Mouse (Mus musculus) macrophage (primary cell): ENCODE data around the gene Epc2. TPM values are rescaled to one million over a fixed set of nuclear protein-coding genes. Genes with fewer than 3 reads are reported as not detected.
"Not testable (repeated sequence)": the region's sequence is repeated elsewhere in the genome, so short reads cannot be mapped to it uniquely, and the experiment has no call there.

Source experiments
- H3K27ac ChIP-seq: fragments of 350-480 bp; formaldehyde crosslinking; 2 replicates; pipeline ENCODE4 v1.9.0; 2021
- H3K36me3 ChIP-seq: fragments of 350-480 bp; formaldehyde crosslinking; 2 replicates; pipeline ENCODE4 v1.9.0; 2021; ENCODE audit errors: inconsistent target
- H3K4me3 ChIP-seq: fragments of 350-480 bp; formaldehyde crosslinking; 2 replicates; pipeline ENCODE4 v1.9.0; 2021; ENCODE audit errors: inconsistent target
- H3K79me2 ChIP-seq: fragments of 350-480 bp; formaldehyde crosslinking; 2 replicates; pipeline ENCODE4 v1.9.0; 2021; ENCODE audit errors: inconsistent target
- WGBS: methylation state at CpG from one replicate; pipeline ENCODE4 v1.1.7; 2026; ENCODE audit warnings: inconsistent platforms; ENCODE audit not compliant: missing documents; 5-methylcytosine and 5-hydroxymethylcytosine counted together
- polyA plus RNA-seq: library from polyadenylated mRNA; stranded (reverse); fragments of 250-400 nt; gene quantifications from 3 replicates; pipeline ENCODE4 v1.2.4, GENCODE M21; 2018; ENCODE audit warnings: inconsistent platforms

Gene Epc2
- polyA plus RNA-seq, 1 experiment from 2014 or later: 20.5 TPM

DNA sequence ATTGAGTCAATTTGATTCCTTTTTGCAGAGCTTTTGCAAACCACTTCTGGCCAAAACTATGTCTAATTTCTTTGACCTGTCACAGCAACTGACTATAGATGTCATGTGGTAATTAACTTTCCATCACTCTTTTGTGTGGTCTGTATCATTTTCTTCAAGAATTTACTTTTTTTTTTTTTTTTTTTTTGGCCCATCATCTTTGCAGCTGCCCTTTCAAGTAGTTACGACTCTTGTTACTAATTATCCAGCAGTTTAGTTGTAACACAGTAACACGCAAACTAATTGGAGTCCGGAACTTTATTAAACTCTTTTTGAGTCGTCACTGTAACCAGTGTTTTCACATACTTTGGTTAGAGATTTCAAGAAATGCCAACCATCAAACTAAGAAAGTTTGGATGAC lies 819 bp upstream of the Epc2 start:
- Histone ChIP-seq H3K4me3 (peak overlapping the region; percentile 20; the same call in 1 of the 2 replicates), H3K27ac (no peak overlapping the region), H3K79me2 (peaks cover 34% of the 10 kb centered on the region), H3K36me3 (no peaks in the 10 kb centered on the region)
- 0% methylated on average over 3 of the region's 4 CpGs for WGBS

DNA sequence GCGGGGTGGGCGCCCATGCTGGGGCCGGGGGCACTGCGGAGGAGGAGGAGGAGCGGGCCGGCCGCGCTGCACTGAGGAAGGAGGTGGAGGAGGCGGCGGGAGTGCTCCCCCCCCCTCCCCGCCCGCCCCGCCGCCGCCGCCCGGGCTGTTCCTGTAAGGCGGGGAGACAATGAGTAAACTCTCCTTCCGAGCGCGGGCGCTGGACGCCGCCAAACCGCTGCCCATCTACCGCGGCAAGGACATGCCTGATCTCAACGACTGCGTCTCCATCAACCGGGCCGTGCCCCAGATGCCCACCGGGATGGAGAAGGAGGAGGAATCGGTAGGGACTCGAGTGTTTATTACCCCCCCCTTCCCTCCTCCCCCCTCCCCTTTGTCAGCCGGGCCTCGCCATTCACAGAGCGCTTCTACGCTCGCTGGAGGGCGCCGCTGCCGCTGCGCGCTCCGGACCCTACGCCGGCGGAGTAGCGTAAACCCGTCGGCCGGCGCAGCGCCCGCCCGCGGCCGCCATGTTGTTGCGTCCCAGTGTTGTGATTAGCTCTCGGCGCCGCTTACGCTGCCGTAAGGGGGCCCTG lies 438 bp downstream of the Epc2 start:
- H3K4me3 ChIP-seq: peak overlapping the region; percentile 68
- no peaks in the 10 kb centered on the region for H3K36me3 ChIP-seq
- WGBS: under 1% methylated on average over 47 of the region's 64 CpGs

GRCm38 (mm10) chr2:49452451-49453081 lies 1.3 kb downstream of the Epc2 start:
- peak overlapping the region; percentile 68 for H3K4me3 ChIP-seq
- WGBS: under 1% methylated on average over 37 of the region's 37 CpGs
- H3K79me2 ChIP-seq: peaks cover 55% of the 10 kb centered on the region
- H3K36me3 ChIP-seq: no peaks in the 10 kb centered on the region
- 0 out of 2 replicates have a peak overlapping the region, but pooled peaks have one; percentile 10 for H3K27ac ChIP-seq

More for the DNA sequence above, 438 bp downstream of the Epc2 start:
- peak overlapping the region; percentile 74 for H3K27ac ChIP-seq
- H3K79me2 ChIP-seq: peaks cover 46% of the 10 kb centered on the region

- 100% methylated on average over 2 of the region's 2 CpGs for WGBS
- no peak overlapping the region for H3K4me3 ChIP-seq
- peaks cover 100% of the 10 kb centered on the region for H3K79me2 ChIP-seq
- no peaks in the 10 kb centered on the region for H3K36me3 ChIP-seq
- no peak overlapping the region for H3K27ac ChIP-seq
Observed at GRCm38 (mm10) chr2:49457797-49458196, 6.5 kb downstream of the Epc2 start.

- Histone ChIP-seq H3K36me3 (no peaks in the 10 kb centered on the region), H3K4me3 (no peak overlapping the region)
- 88% methylated on average over 3 of the region's 3 CpGs for WGBS
Observed at GRCm38 (mm10) chr2:49465672-49466222, 14.5 kb downstream of the Epc2 start.

DNA sequence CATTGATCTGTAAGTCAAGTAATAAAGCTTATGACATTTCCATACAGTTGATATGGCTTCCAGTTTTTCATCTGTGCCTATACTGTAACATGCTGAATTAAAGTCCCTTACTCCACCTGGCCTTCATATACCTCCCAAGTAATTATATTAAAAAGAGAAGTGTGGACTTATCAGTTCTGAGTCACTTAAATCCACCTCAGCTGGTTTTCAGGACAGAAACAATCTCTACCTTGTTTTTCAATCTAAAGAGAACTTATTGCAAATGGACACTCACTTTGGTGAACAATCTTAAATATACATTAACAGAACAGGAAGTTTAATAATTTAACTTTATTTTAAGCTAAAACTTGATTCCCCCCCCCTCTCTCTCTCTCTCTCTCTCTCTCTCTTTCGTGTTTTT lies 15.8 kb downstream of the Epc2 start:
- peaks cover 98% of the 10 kb centered on the region for H3K79me2 ChIP-seq
- no peak overlapping the region for H3K4me3 ChIP-seq
- H3K27ac ChIP-seq: no peak overlapping the region
- WGBS: 83% methylated on average over 1 of the region's 1 CpGs
- H3K36me3 ChIP-seq: no peaks in the 10 kb centered on the region

More at GRCm38 (mm10) chr2:49465672-49466222, 14.5 kb downstream of the Epc2 start:
- H3K27ac ChIP-seq: no peak overlapping the region
- peaks cover 98% of the 10 kb centered on the region for H3K79me2 ChIP-seq

DNA sequence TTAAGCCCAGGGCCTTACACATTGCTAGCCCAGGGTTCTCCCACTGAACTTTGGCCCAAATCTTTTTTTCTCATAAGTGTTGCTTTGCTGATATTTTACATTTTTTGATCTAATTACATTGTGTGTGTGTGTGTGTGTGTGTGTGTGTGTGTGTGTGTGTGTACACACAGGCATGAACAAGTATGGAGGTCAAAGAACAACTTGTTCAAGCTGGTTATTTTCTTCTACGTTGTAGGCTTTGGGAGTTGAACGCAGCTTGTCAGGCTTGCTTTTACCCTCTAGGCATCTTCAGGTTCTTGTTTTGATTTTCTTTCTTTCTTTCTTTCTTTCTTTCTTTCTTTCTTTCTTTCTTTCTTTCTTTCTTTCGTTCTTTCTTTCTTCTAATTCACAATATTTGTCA lies 19.9 kb downstream of the Epc2 start:
- no peak overlapping the region for H3K4me3 ChIP-seq
- peaks cover 88% of the 10 kb centered on the region for H3K79me2 ChIP-seq
- WGBS: 80% methylated on average over 3 of the region's 3 CpGs
- no peaks in the 10 kb centered on the region for H3K36me3 ChIP-seq
- H3K27ac ChIP-seq: no peak overlapping the region

DNA sequence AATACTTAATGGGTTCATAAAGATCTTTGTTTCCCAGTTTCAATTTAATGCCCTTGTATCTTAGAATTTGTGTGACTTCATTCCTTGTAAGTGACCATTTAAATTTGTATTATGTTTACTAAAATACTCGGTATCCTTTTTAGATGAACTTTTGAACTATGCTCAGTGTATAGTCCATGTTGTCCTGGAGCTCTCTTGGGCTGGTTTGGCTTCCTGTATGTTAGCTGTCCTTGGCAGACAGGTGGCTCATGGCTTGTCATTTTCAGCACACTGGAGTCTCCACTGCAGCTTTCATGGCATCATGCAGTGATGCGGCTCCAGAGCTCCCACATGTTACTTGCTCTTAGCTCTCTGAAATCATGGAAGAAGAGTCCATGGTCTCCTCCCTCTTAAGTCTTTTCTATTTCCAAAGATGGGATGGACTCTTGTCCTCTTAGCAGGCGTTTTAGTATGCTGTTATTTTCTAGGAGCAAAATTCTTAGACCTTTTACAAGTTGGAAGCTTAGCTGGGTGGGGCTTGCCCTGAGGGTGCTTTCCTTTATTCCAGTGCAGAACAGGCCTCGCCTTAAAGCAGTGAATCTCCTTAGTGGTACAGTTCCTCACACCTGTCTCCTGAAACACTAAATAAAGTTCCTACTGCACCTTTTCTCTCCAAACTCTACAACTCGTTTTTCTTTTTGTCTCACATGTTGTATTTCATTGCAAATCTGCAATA lies 20.5 kb downstream of the Epc2 start:
- H3K4me3 ChIP-seq: no peak overlapping the region
- no peak overlapping the region for H3K27ac ChIP-seq
- H3K79me2 ChIP-seq: peaks cover 82% of the 10 kb centered on the region

GRCm38 (mm10) chr2:49472443-49472842 lies 21.2 kb downstream of the Epc2 start:
- Histone ChIP-seq H3K27ac (no peak overlapping the region), H3K4me3 (no peak overlapping the region), H3K79me2 (peaks cover 76% of the 10 kb centered on the region), H3K36me3 (no peaks in the 10 kb centered on the region)
- 95% methylated on average over 6 of the region's 6 CpGs for WGBS

More for the DNA sequence above, 20.5 kb downstream of the Epc2 start:
- no peaks in the 10 kb centered on the region for H3K36me3 ChIP-seq
- WGBS: 94% methylated on average over 5 of the region's 5 CpGs

GRCm38 (mm10) chr2:49482146-49482545 lies 30.9 kb downstream of the Epc2 start:
- no peak overlapping the region for H3K27ac ChIP-seq
- no peaks in the 10 kb centered on the region for H3K36me3 ChIP-seq
- H3K4me3 ChIP-seq: no peak overlapping the region
- H3K79me2 ChIP-seq: peaks cover 59% of the 10 kb centered on the region

DNA sequence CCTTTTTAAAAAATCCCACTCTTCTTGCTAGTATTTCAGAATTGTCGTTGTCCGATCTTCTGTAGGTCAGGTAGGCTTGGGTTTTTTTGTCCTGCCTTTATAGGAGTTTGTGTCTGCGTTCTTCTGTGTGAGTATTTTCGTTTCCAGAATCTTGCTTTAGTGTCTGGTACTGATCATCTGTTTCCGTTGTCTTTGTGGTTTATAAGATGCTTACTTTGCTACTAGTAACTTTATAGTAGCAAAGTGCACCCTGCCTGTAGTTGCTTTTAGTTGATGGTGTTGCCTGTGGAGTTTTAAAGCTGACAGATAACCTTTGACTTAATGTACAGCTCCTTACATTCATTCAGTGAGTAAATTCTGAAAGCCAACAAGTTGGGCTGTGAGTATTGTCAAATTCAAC lies 32.1 kb downstream of the Epc2 start:
- WGBS: 97% methylated on average over 5 of the region's 5 CpGs
- no peaks in the 10 kb centered on the region for H3K36me3 ChIP-seq
- no peak overlapping the region for H3K4me3 ChIP-seq
- H3K27ac ChIP-seq: no peak overlapping the region
- peaks cover 72% of the 10 kb centered on the region for H3K79me2 ChIP-seq

GRCm38 (mm10) chr2:49501435-49501834 lies 50.1 kb downstream of the Epc2 start:
- Histone ChIP-seq H3K79me2 (peaks cover 100% of the 10 kb centered on the region), H3K27ac (no peak overlapping the region), H3K4me3 (no peak overlapping the region), H3K36me3 (no peaks in the 10 kb centered on the region)
- 86% methylated on average over 4 of the region's 4 CpGs for WGBS

GRCm38 (mm10) chr2:49503596-49503995 lies 52.3 kb downstream of the Epc2 start:
- H3K36me3 ChIP-seq: no peaks in the 10 kb centered on the region
- no peak overlapping the region for H3K27ac ChIP-seq
- WGBS: 50% methylated on average over 3 of the region's 3 CpGs

DNA sequence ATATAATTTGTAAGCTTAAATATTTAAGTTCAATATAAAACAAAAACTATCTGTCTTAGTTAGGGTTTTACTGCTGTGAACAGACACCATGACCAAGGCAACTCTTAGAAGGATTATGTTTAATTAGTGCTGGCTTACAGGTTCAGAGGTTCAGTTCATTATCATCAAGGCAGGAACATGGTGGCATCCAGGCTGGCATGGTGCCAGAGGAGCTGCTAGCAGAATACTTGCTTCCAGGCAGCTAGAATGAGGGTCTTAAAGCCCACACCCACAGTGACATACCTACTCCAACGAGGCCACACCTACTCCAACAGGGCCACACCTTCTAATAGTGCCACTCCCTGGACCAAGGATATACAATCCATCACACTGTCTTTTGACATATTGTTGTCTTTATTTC lies 53.9 kb downstream of the Epc2 start:
- peaks cover 100% of the 10 kb centered on the region for H3K79me2 ChIP-seq
- H3K27ac ChIP-seq, H3K4me3 ChIP-seq, H3K36me3 ChIP-seq: not testable (repeated sequence)
- WGBS: 100% methylated on average over 1 of the region's 1 CpGs

More at GRCm38 (mm10) chr2:49503596-49503995, 52.3 kb downstream of the Epc2 start:
- Histone ChIP-seq H3K4me3 (no peak overlapping the region), H3K79me2 (peaks cover 100% of the 10 kb centered on the region)

DNA sequence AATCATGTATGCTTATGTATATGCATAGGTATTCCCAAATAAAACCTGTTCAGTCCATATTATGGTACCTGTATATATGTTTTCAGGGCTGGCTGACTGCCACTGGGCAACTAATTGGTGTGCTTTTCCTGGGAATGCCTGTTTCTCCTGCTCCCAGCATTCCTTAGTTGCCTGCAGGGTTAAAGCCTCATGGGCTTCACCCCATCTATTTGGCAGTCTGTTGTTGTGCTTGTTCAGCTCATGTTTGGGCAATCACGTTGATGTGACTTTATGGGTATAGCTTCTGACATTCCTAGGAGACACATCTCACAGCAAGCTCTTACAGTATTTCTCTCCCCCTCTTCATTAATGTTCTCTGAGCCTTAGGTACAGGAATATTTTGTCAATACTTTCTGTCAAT lies 59.5 kb downstream of the Epc2 start:
- Histone ChIP-seq H3K27ac (no peak overlapping the region), H3K36me3 (no peaks in the 10 kb centered on the region), H3K79me2 (peaks cover 61% of the 10 kb centered on the region), H3K4me3 (no peak overlapping the region)
- 92% methylated on average over 1 of the region's 1 CpGs for WGBS
